Mouse (Mus musculus) gastrocnemius, postnatal 10 days (tissue): ENCODE results near the gene Znrf4. TPM values are rescaled to one million over a fixed set of nuclear protein-coding genes. Genes with fewer than 3 reads are reported as not detected.

Experiments used
- DNase-seq: peaks from one replicate; pipeline ENCODE4 v3.0.0; 2021; ENCODE audit warnings: mixed read lengths
- long read RNA-seq, 2 experiments: library from polyadenylated mRNA; stranded (forward); transcript quantifications; one replicate each; pipeline ENCODE4 v2.0.0; 2021
- total RNA-seq, 2 experiments: library from RNA; stranded (reverse); gene quantifications; 2 replicates each; pipeline ENCODE4 v1.2.3; 2021

Gene Znrf4
- not detected for total RNA-seq
- long read RNA-seq, experiment 1 = 0 reads
- long read RNA-seq, experiment 2 = 0 reads

GRCm38 (mm10) chr17:56512310-56512709, at the start of gene Znrf4:
Gene Znrf4, minus strand, starts transcription at chr17:56512431.
- no peak for DNase-seq

- no peak for DNase-seq
Observed at GRCm38 (mm10) chr17:56561866-56562265, 49.6 kb upstream of the Znrf4 start.

GRCm38 (mm10) chr17:56560131-56560530, 47.9 kb upstream of the Znrf4 start:
- DNase-seq = no peak

GRCm38 (mm10) chr17:56559386-56559785, 47.2 kb upstream of the Znrf4 start:
- DNase-seq = no peak

GRCm38 (mm10) chr17:56558448-56558847, 46.2 kb upstream of the Znrf4 start:
- peak; percentile 76 for DNase-seq

- no peak for DNase-seq
Observed at GRCm38 (mm10) chr17:56554122-56554551, 41.9 kb upstream of the Znrf4 start, which contains the start of gene Gm20219. Gene Gm20219, minus strand, starts transcription at chr17:56554387.

- peak; percentile 67 for DNase-seq
Observed at GRCm38 (mm10) chr17:56552781-56553363, 40.6 kb upstream of the Znrf4 start.

GRCm38 (mm10) chr17:56551841-56552581, 39.8 kb upstream of the Znrf4 start:
- no peak for DNase-seq

GRCm38 (mm10) chr17:56550784-56551475, 38.7 kb upstream of the Znrf4 start:
- DNase-seq = peak; percentile 4

- no peak for DNase-seq
Observed at GRCm38 (mm10) chr17:56548605-56549105, 36.4 kb upstream of the Znrf4 start.

GRCm38 (mm10) chr17:56547846-56548604, 35.8 kb upstream of the Znrf4 start:
- DNase-seq = peak; percentile 9

GRCm38 (mm10) chr17:56547116-56547845, 35.0 kb upstream of the Znrf4 start:
- peak; percentile 47 for DNase-seq

GRCm38 (mm10) chr17:56546576-56546975, 34.3 kb upstream of the Znrf4 start:
- DNase-seq = no peak

GRCm38 (mm10) chr17:56545945-56546344, 33.7 kb upstream of the Znrf4 start:
- DNase-seq = no peak

GRCm38 (mm10) chr17:56544699-56545387, 32.6 kb upstream of the Znrf4 start:
- peak; percentile 2 for DNase-seq

- DNase-seq = peak; percentile 2
Observed at GRCm38 (mm10) chr17:56543684-56544224, 31.5 kb upstream of the Znrf4 start.

- DNase-seq = peak; percentile 3
Observed at GRCm38 (mm10) chr17:56542736-56543135, 30.5 kb upstream of the Znrf4 start.

GRCm38 (mm10) chr17:56540562-56540975, 28.3 kb upstream of the Znrf4 start:
- DNase-seq = no peak

GRCm38 (mm10) chr17:56537912-56538311, 25.7 kb upstream of the Znrf4 start:
- DNase-seq = no peak

GRCm38 (mm10) chr17:56536874-56537273, 24.6 kb upstream of the Znrf4 start:
- no peak for DNase-seq
